In the genomic region with DNA sequence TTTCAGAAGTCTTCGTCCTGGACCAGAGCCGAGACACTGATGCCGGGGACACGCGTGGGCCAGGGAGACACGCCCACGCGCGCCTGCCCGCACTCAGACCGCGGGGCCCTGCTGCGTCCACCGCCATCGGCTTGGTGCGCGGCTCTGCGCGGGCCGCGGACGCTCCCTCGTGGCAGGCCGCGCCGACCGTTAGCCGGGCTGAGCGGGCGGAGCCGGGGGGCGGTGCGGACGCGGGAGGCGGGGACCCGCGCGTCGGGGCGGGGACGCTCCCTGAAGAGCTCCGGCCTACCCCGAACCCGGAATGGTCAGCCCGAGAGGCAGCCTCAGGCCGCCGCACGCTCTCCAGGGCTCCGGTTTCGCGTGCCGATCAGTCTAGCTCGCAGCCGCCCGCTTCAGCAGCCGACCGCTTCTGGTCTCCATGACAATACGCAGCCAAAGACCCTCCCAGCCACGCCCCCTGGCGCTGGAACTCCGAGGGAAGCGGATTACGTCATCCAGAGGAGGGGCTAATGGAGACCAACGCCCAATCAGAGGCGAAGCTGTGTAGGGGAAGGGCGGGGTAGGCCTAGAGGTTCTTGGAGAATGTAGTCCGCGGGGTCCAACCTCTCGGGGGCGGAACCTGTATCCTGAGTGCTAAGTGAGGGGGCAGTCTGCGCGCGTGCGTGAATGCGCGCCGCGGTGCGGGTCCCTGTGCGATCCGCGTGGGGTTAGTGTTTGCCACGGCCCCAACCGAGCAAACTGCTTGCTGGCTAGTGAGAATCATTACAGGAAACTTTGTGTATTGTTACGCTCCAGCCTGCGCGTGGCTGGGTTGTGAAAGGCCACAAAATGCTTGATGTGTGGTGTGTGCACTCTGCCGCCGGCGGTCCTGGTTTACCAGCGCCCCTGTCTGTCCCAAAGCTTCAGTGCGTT, we compare ENCODE assay signal across 8 mouse cellular contexts. TPM values are rescaled to one million over a fixed set of nuclear protein-coding genes. Genes with fewer than 3 reads are reported as not detected.
DNase-seq lines count a peak whose midpoint lies in the region; ATAC-seq and TF ChIP-seq lines count a peak whose summit lies in the region.

No protein-coding gene starts in this region.

- under 1% methylated on average over 89 of the region's 93 CpGs for WGBS in hindbrain, embryonic 12.5 days
- WGBS in lung, postnatal 0 days: 1% methylated on average over 71 of the region's 93 CpGs

- TF ChIP-seq EP300 in lung, postnatal 0 days (IDR thresholded peaks at IDR 0.05): no peak

- peak overlapping the region; percentile 98 for H3K27ac ChIP-seq in hindbrain, embryonic 12.5 days
- H3K27ac ChIP-seq in lung, postnatal 0 days (ENCODE audit: low read length): peak overlapping the region; percentile 89

- peak; percentile 99 for DNase-seq in R1 (ENCODE audit: low read depth, low spot score)
- peak; percentile 98 for DNase-seq in cerebellum, postnatal 14 days
- DNase-seq in frontal cortex, postnatal 10 days (ENCODE audit: low spot score in 2 of 2): peak; percentile 93 to 95
- peak; percentile 96 to 97 for DNase-seq in layer of hippocampus, postnatal 10 days (ENCODE audit: low spot score in 2 of 2)
- peak; percentile 99 for DNase-seq in lung, postnatal 0 days (ENCODE audit: low spot score)
- peak; percentile 93 for DNase-seq in ovary, postnatal 10 days (ENCODE audit: low spot score)
- DNase-seq in thymus, postnatal 0 days (ENCODE audit: low spot score): peak; percentile 98

- peaks cover 35% of the 10 kb centered on the region for H3K4me1 ChIP-seq in hindbrain, embryonic 12.5 days
- H3K4me1 ChIP-seq in lung, postnatal 0 days (ENCODE audit: insufficient read depth, low read depth, low read length): peaks cover 7% of the 10 kb centered on the region; the same call in 1 of the 2 replicates

- peak; percentile 96 for ATAC-seq in hindbrain, embryonic 12.5 days (ENCODE audit: low FRiP score)
- ATAC-seq in lung, postnatal 0 days: peak; percentile 90

- H3K9me3 ChIP-seq in hindbrain, embryonic 12.5 days (replicated peaks): no peaks in the 10 kb centered on the region
- no peaks in the 10 kb centered on the region for H3K9me3 ChIP-seq in lung, postnatal 0 days (ENCODE audit: low read length)

- peak overlapping the region; percentile 97 for H3K9ac ChIP-seq in hindbrain, embryonic 12.5 days
- H3K9ac ChIP-seq in lung, postnatal 0 days (replicated peaks; ENCODE audit: low read depth): peak overlapping the region; percentile 36; the same call in 1 of the 2 replicates

- peak; percentile 43 for TF ChIP-seq CTCF in lung, postnatal 0 days (IDR thresholded peaks at IDR 0.05)

- H3K27me3 ChIP-seq in hindbrain, embryonic 12.5 days: peaks cover 13% of the 10 kb centered on the region
- peaks cover 30% of the 10 kb centered on the region for H3K27me3 ChIP-seq in lung, postnatal 0 days (replicated peaks; ENCODE audit: insufficient read depth, low read length)

- H3K4me2 ChIP-seq in hindbrain, embryonic 12.5 days (replicated peaks): peak overlapping the region; percentile 87
- peak overlapping the region; percentile 60 for H3K4me2 ChIP-seq in lung, postnatal 0 days (replicated peaks; ENCODE audit: low read depth, low read length)

- H3K4me3 ChIP-seq in hindbrain, embryonic 12.5 days: peak overlapping the region; percentile 80
- peak overlapping the region; percentile 70 for H3K4me3 ChIP-seq in lung, postnatal 0 days (ENCODE audit: low read depth, low read length)

- H3K36me3 ChIP-seq in hindbrain, embryonic 12.5 days: peaks cover 10% of the 10 kb centered on the region
- H3K36me3 ChIP-seq in lung, postnatal 0 days (ENCODE audit: insufficient read depth, low read length): no peaks in the 10 kb centered on the region

RNA-seq across cellular contexts. Expression of gene Irx5, which starts 1.5 kb away (rescaled TPM):
- polyA plus RNA-seq in hindbrain, embryonic 12.5 days (2016; fragmentation: Nextera tagmentation; extraction: Ambion mirVana): 41.5 and 43.3 TPM in 2 replicates
- total RNA-seq in layer of hippocampus, postnatal 10 days (2021): under 1 TPM; 0.18 to 0.32 TPM
- 19.3 and 21.1 TPM in 2 replicates for polyA plus RNA-seq in lung, postnatal 0 days (2015; fragmentation: Nextera tagmentation; extraction: Ambion mirVana)
- polyA plus RNA-seq in thymus, postnatal 0 days (2015; fragmentation: Nextera tagmentation; extraction: Ambion mirVana): 0.12 TPM in 1 of 2 replicates, not detected in the other

Comparison
In these comparisons a context has a peak if more than half of its experiments do, and no peak if none do; other contexts are left out.
1. Peak in every context shown above with its lines: DNase-seq, ATAC-seq, H3K4me3 ChIP-seq and H3K27ac ChIP-seq.
2. RNA of gene Irx5, which starts 1.5 kb away (polyA plus RNA-seq): 41.5 to 43.3 TPM in hindbrain, embryonic 12.5 days and 19.3 to 21.1 TPM in lung, postnatal 0 days; 0.12 TPM in thymus, postnatal 0 days; every median in the first group is over 10 times any median in the second.